Mouse (Mus musculus) C2C12 (cell line): ENCODE results near the gene Med13l. TPM values are rescaled to one million over a fixed set of nuclear protein-coding genes. Genes with fewer than 3 reads are reported as not detected.
A peak's percentile ranks its signal among the peaks of the same experiment; 100 is the strongest.

Experiments used
- H3K27me3 ChIP-seq: one replicate; pipeline ENCODE4 v1.6.1; 2011; ENCODE audit not compliant: control insufficient read depth, insufficient read depth, insufficient read length
- H3K36me3 ChIP-seq: one replicate; pipeline ENCODE4 v1.6.1; 2011; ENCODE audit not compliant: control insufficient read depth, insufficient read depth
- H3K4me3 ChIP-seq: one replicate; pipeline ENCODE4 v1.5.1; 2011; ENCODE audit warnings: mild to moderate bottlenecking, control low read depth; ENCODE audit not compliant: poor library complexity, insufficient read depth, severe bottlenecking
- H3K79me2 ChIP-seq: one replicate; pipeline ENCODE4 v1.6.1; 2011; ENCODE audit not compliant: control insufficient read depth, insufficient read depth
- H3K79me3 ChIP-seq: one replicate; pipeline ENCODE4 v1.6.1; 2011; ENCODE audit warnings: low read depth, control low read depth
- H3ac ChIP-seq: one replicate; pipeline ENCODE3; 2011; ENCODE audit warnings: low read depth; ENCODE audit not compliant: control insufficient read depth, insufficient read length
- CEBPB ChIP-seq: IDR thresholded peaks from one replicate; pipeline ENCODE4 v1.6.1; 2011; ENCODE audit warnings: low read depth, mild to moderate bottlenecking, control low read depth, moderate library complexity
- CTCF ChIP-seq: IDR thresholded peaks from one replicate; pipeline ENCODE4 v1.5.1; 2011; ENCODE audit not compliant: control insufficient read depth, insufficient read depth, insufficient read length
- FOSL1 ChIP-seq: IDR thresholded peaks from one replicate; pipeline ENCODE4 v1.8.0; 2011; ENCODE audit warnings: mild to moderate bottlenecking, low read length; ENCODE audit not compliant: poor library complexity, insufficient read depth, severe bottlenecking
- MAX ChIP-seq: IDR thresholded peaks from one replicate; pipeline ENCODE4 v1.6.1; 2011; ENCODE audit warnings: mild to moderate bottlenecking, control low read depth
- MYOD1 ChIP-seq: IDR thresholded peaks from one replicate; pipeline ENCODE4 v1.6.1; 2011; ENCODE audit warnings: low read depth; ENCODE audit not compliant: control insufficient read depth, insufficient read length
- MYOG ChIP-seq: IDR thresholded peaks from one replicate; pipeline ENCODE4 v1.6.1; 2011; ENCODE audit not compliant: control insufficient read depth, insufficient read length; ENCODE audit errors: extremely low read depth
- USF1 ChIP-seq: IDR thresholded peaks from one replicate; pipeline ENCODE4 v1.6.1; 2011; ENCODE audit warnings: low read depth, mild to moderate bottlenecking, control low read depth, moderate library complexity
- polyA plus RNA-seq: library from polyadenylated mRNA; unstranded; fragments of >200 nt; fragmentation: generic; extraction: Trizol; gene quantifications from one replicate; pipeline ENCODE4 v1.2.1, GENCODE M21; 2012; ENCODE audit warnings: missing spikeins

Med13l gene
- polyA plus RNA-seq, 1 experiment: 6.7 TPM

- Histone ChIP-seq H3K36me3 (peaks cover 33% of the 10 kb centered on the region), H3K79me2 (no peaks in the 10 kb centered on the region), H3ac (no peak overlapping the region), H3K79me3 (no peaks in the 10 kb centered on the region), H3K4me3 (no peak overlapping the region), H3K27me3 (no peaks in the 10 kb centered on the region)
- peak; percentile 36 for TF ChIP-seq CTCF
- TF ChIP-seq CEBPB: no peak
- no peak for TF ChIP-seq MYOD1
- no peak for TF ChIP-seq MAX
Measured at GRCm38 (mm10) chr5:118737548-118737947, 177.1 kb downstream of the Med13l start.

- TF ChIP-seq USF1: no peak
- no peak for TF ChIP-seq CEBPB
- TF ChIP-seq MYOD1: no peak
- no peak for TF ChIP-seq CTCF
- TF ChIP-seq MAX: no peak
- no peak for TF ChIP-seq FOSL1
- no peak for TF ChIP-seq MYOG
- Histone ChIP-seq H3K79me3 (no peaks in the 10 kb centered on the region), H3K79me2 (no peaks in the 10 kb centered on the region), H3K4me3 (no peak overlapping the region), H3K27me3 (no peaks in the 10 kb centered on the region), H3K36me3 (peaks cover 19% of the 10 kb centered on the region), H3ac (no peak overlapping the region)
Measured at GRCm38 (mm10) chr5:118743067-118743466, 182.6 kb downstream of the Med13l start.

DNA sequence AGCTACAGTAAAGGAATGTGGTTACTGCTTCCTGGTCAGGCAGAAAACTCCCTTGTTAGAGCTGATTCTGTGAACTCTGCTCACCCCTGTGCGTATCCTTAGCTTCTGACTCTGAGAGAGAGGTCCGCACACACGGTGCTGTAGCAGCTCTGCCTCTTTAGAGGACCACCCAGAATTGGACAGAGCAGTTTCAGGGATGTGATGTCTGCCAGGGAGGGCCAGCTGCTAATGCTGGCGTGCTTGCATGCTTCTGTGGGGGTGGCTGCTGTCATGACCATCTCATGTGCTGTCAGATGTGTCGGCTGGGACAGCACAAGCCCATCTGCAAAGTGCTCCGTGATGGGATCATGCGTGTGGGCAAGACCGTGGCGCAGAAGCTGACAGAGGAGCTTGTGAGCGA is 186.5 kb downstream of the Med13l start:
- Histone ChIP-seq H3ac (no peak overlapping the region), H3K36me3 (peaks cover 30% of the 10 kb centered on the region), H3K79me3 (no peaks in the 10 kb centered on the region), H3K4me3 (no peak overlapping the region), H3K27me3 (no peaks in the 10 kb centered on the region), H3K79me2 (no peaks in the 10 kb centered on the region)
- no peak for TF ChIP-seq USF1
- TF ChIP-seq CEBPB: no peak
- TF ChIP-seq MAX: no peak
- TF ChIP-seq FOSL1: no peak
- TF ChIP-seq MYOG: no peak
- no peak for TF ChIP-seq CTCF
- TF ChIP-seq MYOD1: no peak

GRCm38 (mm10) chr5:118751446-118752179 is 191.1 kb downstream of the Med13l start:
- no peaks in the 10 kb centered on the region for H3K79me2 ChIP-seq
- H3K4me3 ChIP-seq: no peak overlapping the region
- H3K36me3 ChIP-seq: peaks cover 19% of the 10 kb centered on the region
- no peaks in the 10 kb centered on the region for H3K27me3 ChIP-seq
- no peak overlapping the region for H3ac ChIP-seq
- H3K79me3 ChIP-seq: no peaks in the 10 kb centered on the region
- TF ChIP-seq FOSL1: no peak
- no peak for TF ChIP-seq CEBPB
- no peak for TF ChIP-seq MAX
- no peak for TF ChIP-seq CTCF

DNA sequence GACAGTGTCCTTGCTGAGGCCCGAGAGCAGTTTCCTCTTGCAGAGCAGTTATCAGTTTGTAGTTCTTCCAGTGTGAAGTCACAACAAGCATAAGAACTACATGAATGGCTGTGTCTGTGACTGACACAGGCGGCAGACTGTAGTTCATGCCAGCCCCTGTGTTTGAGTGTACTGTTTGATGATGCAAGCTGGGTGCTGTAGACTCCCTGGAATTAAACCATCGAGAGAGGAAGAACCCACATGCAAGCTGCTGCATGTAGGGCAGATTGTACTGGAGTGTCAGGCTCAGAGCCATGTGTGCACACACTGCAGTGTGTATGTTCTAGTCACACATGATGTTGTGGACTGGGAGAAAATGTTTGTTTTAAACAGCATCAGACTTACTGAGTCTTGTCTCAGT is 192.4 kb downstream of the Med13l start:
- Histone ChIP-seq H3K27me3 (no peaks in the 10 kb centered on the region), H3K79me3 (no peaks in the 10 kb centered on the region), H3ac (no peak overlapping the region), H3K79me2 (no peaks in the 10 kb centered on the region), H3K36me3 (peaks cover 28% of the 10 kb centered on the region), H3K4me3 (no peak overlapping the region)
- TF ChIP-seq CTCF: no peak
- TF ChIP-seq MAX: no peak
- TF ChIP-seq FOSL1: no peak
- TF ChIP-seq CEBPB: no peak

DNA sequence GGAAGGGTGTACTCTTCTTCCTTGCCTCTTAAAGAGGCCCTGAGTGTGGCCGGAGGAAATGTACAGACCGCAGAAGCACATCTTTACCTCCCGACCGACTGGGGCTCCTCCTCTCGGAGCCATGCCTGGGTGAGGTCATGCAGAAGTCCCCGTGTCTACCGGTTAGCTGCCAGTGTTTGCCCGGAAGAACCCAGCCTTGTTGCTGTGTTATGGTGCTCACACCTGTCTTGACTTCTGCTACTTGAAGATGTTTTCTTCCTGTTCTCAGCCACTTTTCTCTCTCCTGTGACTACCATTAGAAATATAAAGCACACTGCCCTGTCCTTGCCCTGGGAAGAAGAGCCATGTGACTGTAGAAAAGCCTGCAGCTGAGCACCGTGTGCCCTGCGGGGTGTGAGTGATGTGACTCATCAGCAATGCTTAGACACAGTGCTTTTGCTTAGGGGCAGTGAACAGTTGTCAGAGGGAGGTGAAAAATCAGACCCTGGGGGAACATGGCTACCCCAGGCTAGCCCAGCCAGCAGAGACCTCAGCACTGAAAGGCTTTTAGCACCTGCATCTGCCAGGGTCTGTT is 193.1 kb downstream of the Med13l start:
- H3K79me3 ChIP-seq: no peaks in the 10 kb centered on the region
- H3K4me3 ChIP-seq: no peak overlapping the region
- H3K27me3 ChIP-seq: no peaks in the 10 kb centered on the region
- TF ChIP-seq MYOG: no peak
- no peak for TF ChIP-seq CEBPB
- TF ChIP-seq CTCF: no peak
- no peak for TF ChIP-seq MYOD1
- TF ChIP-seq USF1: no peak
- no peak for TF ChIP-seq FOSL1
- no peak for TF ChIP-seq MAX
- peaks cover 29% of the 10 kb centered on the region for H3K36me3 ChIP-seq
- H3K79me2 ChIP-seq: no peaks in the 10 kb centered on the region
- H3ac ChIP-seq: no peak overlapping the region
